Mouse (Mus musculus): ENCODE measurements around the gene Wbp2nl. TPM values are rescaled to one million over a fixed set of nuclear protein-coding genes. Genes with fewer than 3 reads are reported as not detected.

Gene Wbp2nl
- polyA plus RNA-seq, 1 experiment, result 0.70 TPM

DNA sequence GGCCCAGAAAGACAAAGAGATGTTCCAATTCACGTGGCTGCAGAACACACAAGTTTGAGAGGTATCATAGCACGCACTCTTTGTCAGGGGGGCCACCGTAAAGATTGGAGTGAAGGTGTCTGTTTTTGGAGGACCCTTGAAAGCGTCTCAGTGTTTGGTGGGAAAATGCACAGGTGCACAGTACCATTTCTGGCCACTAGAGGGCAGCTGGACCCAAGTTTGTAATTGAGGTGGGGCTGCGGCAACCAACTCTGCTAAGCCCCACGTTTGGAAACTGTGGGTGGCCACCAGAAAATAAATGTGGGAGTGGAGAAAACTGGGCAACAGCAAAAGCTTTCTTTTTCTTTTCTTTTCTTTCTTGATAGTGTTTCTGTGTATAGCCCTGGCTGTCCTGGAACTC is 32.4 kb upstream of the Wbp2nl start:
- no peak overlapping the region for H3K27ac ChIP-seq (ENCODE audit: insufficient read depth, low read length)
- no peak overlapping the region for H3K9ac ChIP-seq (ENCODE audit: low read depth, poor library complexity, severe bottlenecking)
- H3K9me3 ChIP-seq (replicated peaks; ENCODE audit: control insufficient read depth, insufficient read depth, low read length, poor library complexity, severe bottlenecking), result no peaks in the 10 kb centered on the region
- peaks cover under 1% of the 10 kb centered on the region for H3K4me1 ChIP-seq (ENCODE audit: control insufficient read depth, insufficient read depth, low read length)
- no peaks in the 10 kb centered on the region for H3K36me3 ChIP-seq (ENCODE audit: control insufficient read depth, insufficient read depth, low read length, poor library complexity, severe bottlenecking)
- peak; percentile 86 for TF ChIP-seq CTCF (IDR thresholded peaks at IDR 0.05; ENCODE audit: low read depth, low read length)
- no peak for TF ChIP-seq EP300 (IDR thresholded peaks at IDR 0.05; ENCODE audit: insufficient read depth, low read depth, low read length)
- no peak for TF ChIP-seq POLR2A (IDR thresholded peaks at IDR 0.05; ENCODE audit: insufficient read depth, low read length)
- no peak overlapping the region for H3K4me3 ChIP-seq (ENCODE audit: low read depth, low read length)
- H3K27me3 ChIP-seq (ENCODE audit: control insufficient read depth, insufficient read depth, low read length, poor library complexity, severe bottlenecking), result no peaks in the 10 kb centered on the region

DNA sequence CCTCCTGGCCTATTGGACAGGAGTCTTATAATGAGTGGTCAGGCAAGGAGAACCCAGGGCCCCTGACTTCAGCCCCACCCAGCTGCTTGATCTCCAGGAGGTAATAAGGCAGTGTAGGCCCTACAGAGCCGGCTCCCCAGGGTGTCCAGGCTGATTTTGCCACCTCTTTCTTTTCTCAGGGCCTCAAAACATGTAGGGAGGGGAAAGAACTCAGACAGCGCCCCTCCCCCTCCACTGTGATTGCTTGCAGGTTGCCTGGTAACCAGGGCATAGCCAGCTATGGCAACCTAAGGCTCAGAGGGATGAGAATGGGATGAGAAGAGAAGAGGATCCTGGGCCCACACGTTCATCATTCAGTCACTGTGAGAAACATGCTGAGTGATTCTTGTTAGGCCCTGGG is 30.6 kb upstream of the Wbp2nl start:
- no peak overlapping the region for H3K27ac ChIP-seq (ENCODE audit: insufficient read depth, low read length)
- no peaks in the 10 kb centered on the region for H3K9me3 ChIP-seq (replicated peaks; ENCODE audit: control insufficient read depth, insufficient read depth, low read length, poor library complexity, severe bottlenecking)
- no peak overlapping the region for H3K4me3 ChIP-seq (ENCODE audit: low read depth, low read length)
- no peaks in the 10 kb centered on the region for H3K36me3 ChIP-seq (ENCODE audit: control insufficient read depth, insufficient read depth, low read length, poor library complexity, severe bottlenecking)
- H3K27me3 ChIP-seq (ENCODE audit: control insufficient read depth, insufficient read depth, low read length, poor library complexity, severe bottlenecking), result no peaks in the 10 kb centered on the region
- TF ChIP-seq POLR2A (IDR thresholded peaks at IDR 0.05; ENCODE audit: insufficient read depth, low read length) (no peak), EP300 (IDR thresholded peaks at IDR 0.05; ENCODE audit: insufficient read depth, low read depth, low read length) (no peak), CTCF (IDR thresholded peaks at IDR 0.05; ENCODE audit: low read depth, low read length) (no peak)
- peaks cover 2% of the 10 kb centered on the region for H3K4me1 ChIP-seq (ENCODE audit: control insufficient read depth, insufficient read depth, low read length)
- H3K9ac ChIP-seq (ENCODE audit: low read depth, poor library complexity, severe bottlenecking), result no peak overlapping the region

DNA sequence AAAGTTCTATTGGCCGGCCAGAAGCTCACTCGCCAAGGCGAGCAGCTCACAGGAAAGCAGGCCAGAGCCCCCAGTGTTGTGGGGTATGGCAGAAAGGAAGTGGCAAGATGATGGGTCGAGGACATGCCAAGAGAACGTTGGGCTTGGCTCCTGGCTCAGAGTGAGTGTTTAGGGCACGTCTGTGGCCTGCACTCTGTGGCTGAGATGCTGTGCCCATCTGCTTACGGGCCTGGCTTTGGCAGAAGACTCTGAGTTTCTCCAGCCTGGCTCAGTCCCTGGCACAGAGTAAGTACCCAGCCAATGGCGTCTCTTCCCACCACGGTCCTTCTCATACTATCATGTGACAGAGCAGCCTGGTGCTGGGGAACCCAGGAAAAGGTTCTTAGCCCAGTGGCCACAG is 30.0 kb upstream of the Wbp2nl start:
- no peaks in the 10 kb centered on the region for H3K27me3 ChIP-seq (ENCODE audit: control insufficient read depth, insufficient read depth, low read length, poor library complexity, severe bottlenecking)
- H3K36me3 ChIP-seq (ENCODE audit: control insufficient read depth, insufficient read depth, low read length, poor library complexity, severe bottlenecking), result no peaks in the 10 kb centered on the region
- no peak overlapping the region for H3K27ac ChIP-seq (ENCODE audit: insufficient read depth, low read length)
- H3K4me3 ChIP-seq (ENCODE audit: low read depth, low read length), result no peak overlapping the region
- no peaks in the 10 kb centered on the region for H3K9me3 ChIP-seq (replicated peaks; ENCODE audit: control insufficient read depth, insufficient read depth, low read length, poor library complexity, severe bottlenecking)
- H3K9ac ChIP-seq (ENCODE audit: low read depth, poor library complexity, severe bottlenecking), result no peak overlapping the region
- TF ChIP-seq EP300 (IDR thresholded peaks at IDR 0.05; ENCODE audit: insufficient read depth, low read depth, low read length) (no peak), POLR2A (IDR thresholded peaks at IDR 0.05; ENCODE audit: insufficient read depth, low read length) (no peak), CTCF (IDR thresholded peaks at IDR 0.05; ENCODE audit: low read depth, low read length) (no peak)
- H3K4me1 ChIP-seq (ENCODE audit: control insufficient read depth, insufficient read depth, low read length), result peaks cover 2% of the 10 kb centered on the region

DNA sequence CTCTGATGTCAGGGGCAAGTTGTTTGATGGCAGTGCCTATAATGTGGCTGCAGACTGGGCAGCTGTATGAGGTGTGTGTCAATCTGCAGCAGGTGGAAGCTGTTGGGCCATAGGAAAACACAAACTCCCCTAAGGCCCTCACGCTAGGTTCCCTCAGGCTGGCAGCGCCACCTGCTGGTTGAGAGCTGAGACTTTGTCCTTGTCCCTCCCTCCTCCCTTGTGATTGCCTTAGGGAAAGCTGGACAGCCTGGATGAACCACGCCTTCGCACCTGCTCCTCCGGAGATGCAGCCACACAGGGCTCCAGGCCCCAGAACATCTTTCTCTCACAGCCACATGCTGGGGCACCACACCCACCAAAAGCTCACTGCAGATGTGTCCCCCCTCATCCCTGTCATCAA is 27.6 kb upstream of the Wbp2nl start:
- Histone ChIP-seq H3K9ac (ENCODE audit: low read depth, poor library complexity, severe bottlenecking) (no peak overlapping the region), H3K27me3 (ENCODE audit: control insufficient read depth, insufficient read depth, low read length, poor library complexity, severe bottlenecking) (0 out of 2 replicates have a peak, but pooled peaks cover 4% of the 10 kb centered on the region), H3K4me3 (ENCODE audit: low read depth, low read length) (no peak overlapping the region), H3K36me3 (ENCODE audit: control insufficient read depth, insufficient read depth, low read length, poor library complexity, severe bottlenecking) (no peaks in the 10 kb centered on the region), H3K27ac (ENCODE audit: insufficient read depth, low read length) (no peak overlapping the region), H3K4me1 (ENCODE audit: control insufficient read depth, insufficient read depth, low read length) (peaks cover 5% of the 10 kb centered on the region), H3K9me3 (replicated peaks; ENCODE audit: control insufficient read depth, insufficient read depth, low read length, poor library complexity, severe bottlenecking) (no peaks in the 10 kb centered on the region)
- TF ChIP-seq EP300 (IDR thresholded peaks at IDR 0.05; ENCODE audit: insufficient read depth, low read depth, low read length) (peak; percentile 84), CTCF (IDR thresholded peaks at IDR 0.05; ENCODE audit: low read depth, low read length) (peak; percentile 99), POLR2A (IDR thresholded peaks at IDR 0.05; ENCODE audit: insufficient read depth, low read length) (no peak)

DNA sequence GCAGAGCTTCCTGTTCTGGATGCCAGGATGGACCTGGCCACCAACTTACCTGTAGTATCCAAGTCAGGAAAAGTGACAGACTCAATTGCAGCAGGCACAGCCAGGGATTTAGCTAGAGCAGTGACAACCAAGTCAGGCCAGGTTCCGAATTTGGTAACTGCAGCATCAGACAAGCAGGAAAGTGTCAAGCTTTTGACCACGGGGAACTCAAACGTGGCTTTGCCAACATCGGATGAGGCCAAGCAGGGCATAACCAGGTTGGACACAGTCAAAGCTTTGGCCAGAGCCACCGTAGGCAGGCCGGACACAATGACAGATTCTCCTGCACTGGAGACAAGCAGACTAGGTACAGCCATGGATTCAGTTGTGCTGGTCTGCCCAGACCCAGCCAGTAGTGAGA is 26.5 kb upstream of the Wbp2nl start:
- Histone ChIP-seq H3K4me1 (ENCODE audit: control insufficient read depth, insufficient read depth, low read length) (peaks cover 6% of the 10 kb centered on the region), H3K36me3 (ENCODE audit: control insufficient read depth, insufficient read depth, low read length, poor library complexity, severe bottlenecking) (no peaks in the 10 kb centered on the region), H3K9ac (ENCODE audit: low read depth, poor library complexity, severe bottlenecking) (no peak overlapping the region), H3K9me3 (replicated peaks; ENCODE audit: control insufficient read depth, insufficient read depth, low read length, poor library complexity, severe bottlenecking) (no peaks in the 10 kb centered on the region), H3K27me3 (ENCODE audit: control insufficient read depth, insufficient read depth, low read length, poor library complexity, severe bottlenecking) (0 out of 2 replicates have a peak, but pooled peaks cover 4% of the 10 kb centered on the region), H3K27ac (ENCODE audit: insufficient read depth, low read length) (no peak overlapping the region), H3K4me3 (ENCODE audit: low read depth, low read length) (no peak overlapping the region)
- TF ChIP-seq CTCF (IDR thresholded peaks at IDR 0.05; ENCODE audit: low read depth, low read length), result no peak
- TF ChIP-seq POLR2A (IDR thresholded peaks at IDR 0.05; ENCODE audit: insufficient read depth, low read length), result no peak
- TF ChIP-seq EP300 (IDR thresholded peaks at IDR 0.05; ENCODE audit: insufficient read depth, low read depth, low read length), result no peak

DNA sequence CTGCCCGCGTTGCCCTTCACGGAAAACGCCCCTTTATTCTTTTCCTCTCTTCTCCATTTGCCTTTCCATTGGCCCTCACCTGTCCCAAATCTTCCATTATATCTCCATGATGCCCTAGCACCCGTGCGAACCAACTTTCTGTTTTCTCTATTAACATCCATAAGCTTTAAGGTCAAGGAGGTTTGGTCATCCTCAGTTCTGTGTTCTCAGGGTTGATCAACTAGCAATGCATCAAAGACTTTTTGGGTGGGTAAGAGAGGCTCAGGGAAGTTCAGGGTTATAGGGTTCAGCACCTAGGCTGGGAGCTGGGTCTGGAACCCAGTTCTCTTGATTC is 24.2 kb upstream of the Wbp2nl start, which contains the start of gene Sept3:
TSS of gene Sept3 (plus strand) at position 301 of the 334 bp plus-strand sequence.
- Histone ChIP-seq H3K4me3 (ENCODE audit: low read depth, low read length) (peak within 1 kb of the TSS; percentile 97), H3K36me3 (ENCODE audit: control insufficient read depth, insufficient read depth, low read length, poor library complexity, severe bottlenecking) (no peaks in the 10 kb centered on the region), H3K27ac (ENCODE audit: insufficient read depth, low read length) (no peak within 1 kb of the TSS), H3K9me3 (replicated peaks; ENCODE audit: control insufficient read depth, insufficient read depth, low read length, poor library complexity, severe bottlenecking) (no peaks in the 10 kb centered on the region), H3K4me1 (ENCODE audit: control insufficient read depth, insufficient read depth, low read length) (peaks cover 6% of the 10 kb centered on the region), H3K9ac (ENCODE audit: low read depth, poor library complexity, severe bottlenecking) (peak within 1 kb of the TSS; percentile 79), H3K27me3 (ENCODE audit: control insufficient read depth, insufficient read depth, low read length, poor library complexity, severe bottlenecking) (0 out of 2 replicates have a peak, but pooled peaks cover 4% of the 10 kb centered on the region)
- TF ChIP-seq POLR2A (IDR thresholded peaks at IDR 0.05; ENCODE audit: insufficient read depth, low read length) (no peak), CTCF (IDR thresholded peaks at IDR 0.05; ENCODE audit: low read depth, low read length) (no peak), EP300 (IDR thresholded peaks at IDR 0.05; ENCODE audit: insufficient read depth, low read depth, low read length) (no peak)

Data from ES-Bruce4 (cell line).